Mouse (Mus musculus): ENCODE data around the gene Olfr1424.

GRCm38 (mm10) chr19:12041217-12041616 lies 21.3 kb downstream of the Olfr1424 start, which contains the start of gene Olfr1423:
- TF ChIP-seq EP300 (IDR thresholded peaks at IDR 0.05; ENCODE audit: insufficient read depth, low read depth, low read length) (no peak), POLR2A (IDR thresholded peaks at IDR 0.05; ENCODE audit: insufficient read depth, low read length) (no peak)

Measured in ES-Bruce4 (cell line).